Mouse (Mus musculus) erythroblast, adult 5-6 weeks (primary cell): ENCODE data around the gene Smurf1. TPM values are rescaled to one million over a fixed set of nuclear protein-coding genes. Genes with fewer than 3 reads are reported as not detected.

Source experiments
- ATAC-seq: replicated peaks from 2 replicates; pipeline ENCODE4 v1.8.0; 2016; ENCODE audit warnings: moderate number of reproducible peaks, mild to moderate bottlenecking, moderate TSS enrichment, inconsistent platforms; ENCODE audit not compliant: poor library complexity, low FRiP score, severe bottlenecking
- total RNA-seq, 2 experiments: library from RNA; stranded (forward) in 1 of 2; stranded (reverse) in 1 of 2; fragments of 150-400 nt in 1 of 2; fragments of 200-764, 138-1000 nt in 1 of 2; gene quantifications; 2 replicates each; pipeline versions ENCODE4 v1.2.3 to v1.2.4; 2015 to 2017; ENCODE audit warnings: low replicate concordance in 2 of 2

The Smurf1 gene
- total RNA-seq, 2 experiments from 2014 or later: 1.1 to 1.5 TPM

- peak; percentile 85 for ATAC-seq
Observed at GRCm38 (mm10) chr5:144875892-144876291, 89.8 kb downstream of the Smurf1 start.

- no peak for ATAC-seq
Observed at GRCm38 (mm10) chr5:144875227-144875626, 90.4 kb downstream of the Smurf1 start.

DNA sequence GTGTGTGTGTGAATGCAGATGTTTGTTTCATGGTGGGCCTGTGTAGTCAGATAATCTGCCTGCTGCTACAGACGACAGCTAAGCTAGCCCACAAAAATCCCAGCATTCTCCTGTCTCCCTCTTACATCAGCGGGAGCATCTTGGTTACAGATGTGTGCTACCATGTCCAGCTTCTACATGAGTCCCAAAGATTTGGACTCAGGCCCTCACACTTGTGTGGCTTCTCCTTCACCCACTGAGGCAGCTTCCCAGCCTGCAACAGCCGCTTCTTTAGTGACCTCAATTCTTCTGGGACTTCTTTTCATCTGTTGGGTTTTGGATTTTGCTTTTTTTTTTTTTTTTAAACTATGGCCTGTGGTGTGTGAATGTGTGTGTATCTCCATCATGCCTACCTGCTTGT, 92.8 kb downstream of the Smurf1 start:
- no peak for ATAC-seq

- ATAC-seq: no peak
Observed at GRCm38 (mm10) chr5:144872326-144872725, 93.3 kb downstream of the Smurf1 start.

GRCm38 (mm10) chr5:144871775-144872174, 93.9 kb downstream of the Smurf1 start:
- ATAC-seq: no peak

- ATAC-seq: no peak
Observed at GRCm38 (mm10) chr5:144870782-144871181, 94.9 kb downstream of the Smurf1 start.

GRCm38 (mm10) chr5:144869466-144869865, 96.2 kb downstream of the Smurf1 start:
- no peak for ATAC-seq

DNA sequence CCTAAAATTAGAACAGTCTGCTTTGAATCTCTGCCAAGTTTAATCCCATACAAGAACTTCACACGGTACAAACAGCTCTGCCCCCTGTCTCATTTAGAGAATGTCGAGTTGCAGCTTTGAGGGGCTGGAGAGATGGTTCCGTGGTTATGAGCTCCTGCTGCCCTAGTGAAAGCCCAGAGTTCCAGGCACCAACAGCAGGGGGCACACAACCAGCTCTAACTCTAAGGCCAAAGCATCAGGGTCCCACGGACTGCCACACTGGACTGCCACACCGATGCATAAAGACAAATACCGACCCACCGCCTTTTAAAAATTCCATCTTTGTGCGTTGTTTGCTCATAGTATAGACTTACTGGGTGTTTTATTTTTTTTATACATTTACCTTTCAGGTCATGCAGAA, 98.7 kb downstream of the Smurf1 start:
- ATAC-seq: no peak

- no peak for ATAC-seq
Observed at GRCm38 (mm10) chr5:144860913-144861312, 104.7 kb downstream of the Smurf1 start.

- no peak for ATAC-seq
Observed at GRCm38 (mm10) chr5:144859284-144859683, 106.4 kb downstream of the Smurf1 start.

- no peak for ATAC-seq
Observed at GRCm38 (mm10) chr5:144858527-144858926, 107.1 kb downstream of the Smurf1 start.

- ATAC-seq: no peak
Observed at GRCm38 (mm10) chr5:144855936-144856335, 109.7 kb downstream of the Smurf1 start.

DNA sequence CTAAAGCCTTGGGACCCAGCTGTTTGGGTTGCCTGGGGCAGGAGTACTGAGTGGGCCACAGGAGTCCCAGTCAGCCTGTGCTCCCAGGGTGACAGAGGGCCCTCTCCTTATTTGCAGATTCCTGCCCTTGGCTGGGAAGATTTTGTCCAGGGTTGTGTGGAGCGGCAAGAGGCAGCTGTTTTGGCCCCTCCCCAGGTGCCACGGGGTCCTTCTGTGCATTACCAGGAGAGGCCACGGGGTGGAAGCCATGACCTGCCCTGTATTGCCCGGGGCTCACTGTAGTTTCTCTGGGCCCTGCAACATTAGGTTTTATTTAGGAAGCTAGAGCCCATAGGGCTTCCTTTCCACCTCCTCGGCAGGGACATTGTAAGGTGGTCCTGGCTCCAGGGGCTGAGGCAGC, 111.7 kb downstream of the Smurf1 start:
- no peak for ATAC-seq

DNA sequence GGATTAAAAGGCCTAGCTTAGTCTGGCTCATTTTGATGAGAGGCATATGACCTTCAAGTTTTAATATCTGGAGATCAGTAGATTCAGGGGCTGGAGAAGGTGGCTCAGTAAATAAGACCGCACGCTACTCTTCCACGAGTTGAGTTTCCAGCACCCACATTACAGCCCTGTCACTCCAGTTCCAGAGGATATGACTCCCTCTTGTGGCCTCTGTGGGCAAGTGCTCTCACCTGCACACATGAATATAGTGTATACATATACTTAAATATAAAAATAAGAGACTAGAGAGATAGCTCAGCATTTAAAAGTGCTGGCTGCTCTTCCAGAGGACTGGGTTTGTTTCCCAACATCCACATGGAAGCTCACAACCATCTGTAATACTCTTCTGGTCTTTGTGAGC, 113.8 kb downstream of the Smurf1 start:
- ATAC-seq: no peak

- no peak for ATAC-seq
Observed at GRCm38 (mm10) chr5:144849932-144850331, 115.7 kb downstream of the Smurf1 start.

GRCm38 (mm10) chr5:144848735-144849134, 116.9 kb downstream of the Smurf1 start:
- no peak for ATAC-seq

- ATAC-seq: no peak
Observed at GRCm38 (mm10) chr5:144845352-144845751, 120.3 kb downstream of the Smurf1 start.

GRCm38 (mm10) chr5:144836100-144836499, 129.5 kb downstream of the Smurf1 start:
- no peak for ATAC-seq

- ATAC-seq: no peak
Observed at GRCm38 (mm10) chr5:144831840-144832469, 133.7 kb downstream of the Smurf1 start.

DNA sequence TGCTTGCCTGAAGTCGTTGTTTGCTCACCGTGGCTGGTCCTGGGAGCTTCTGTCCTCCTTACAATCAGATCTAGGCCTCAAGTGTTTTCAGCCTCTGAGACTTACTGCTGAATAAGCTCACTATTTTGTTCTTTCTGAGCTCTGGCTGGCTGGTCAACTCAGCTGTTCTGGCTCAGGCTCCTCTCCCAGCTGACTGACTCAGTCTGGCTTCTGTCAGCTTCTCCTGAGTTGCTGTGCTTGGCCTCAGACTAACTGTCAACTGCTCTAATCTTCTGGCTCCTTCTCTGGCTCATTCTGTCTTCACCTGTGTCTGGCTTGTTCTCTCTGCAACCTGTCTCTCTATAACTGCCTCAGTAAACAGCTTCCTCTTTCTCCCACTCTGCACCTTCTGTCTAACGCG, 136.0 kb downstream of the Smurf1 start:
- ATAC-seq: no peak

DNA sequence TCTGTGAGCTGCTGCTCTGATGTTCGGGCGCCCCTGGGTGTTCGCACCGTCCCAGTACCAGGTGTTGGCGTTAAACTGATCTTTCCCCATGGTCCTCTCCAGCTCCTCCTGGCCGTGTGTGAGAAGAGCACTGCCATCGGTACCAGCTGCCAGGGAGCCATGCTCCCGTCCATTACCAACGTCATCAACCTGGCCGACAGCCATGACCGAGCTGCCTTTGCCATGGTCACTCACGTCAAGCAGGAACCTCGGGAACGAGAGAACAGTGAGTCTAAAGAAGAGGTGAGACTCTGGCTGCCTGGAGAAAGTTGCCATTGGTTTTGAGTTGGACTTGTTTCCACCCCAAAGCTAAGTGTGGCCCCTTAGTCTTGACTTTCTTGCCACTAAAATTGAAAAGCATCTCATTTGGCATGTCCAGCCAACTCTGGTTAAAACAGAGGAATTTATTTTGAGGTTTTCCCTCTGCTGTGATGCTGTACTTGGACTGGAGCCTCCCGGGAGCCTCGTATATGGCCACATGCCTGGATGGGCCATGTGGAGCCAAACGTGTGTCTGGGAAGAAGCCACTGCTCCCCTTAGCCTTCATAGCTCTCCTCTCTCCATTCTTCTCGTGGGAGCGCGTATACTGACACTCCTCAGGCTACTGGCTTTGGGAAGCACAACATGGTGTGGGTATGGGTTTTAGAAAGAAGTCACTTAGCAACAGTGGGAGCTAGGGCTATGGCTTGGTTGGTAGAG, 137.1 kb downstream of the Smurf1 start:
- ATAC-seq: no peak
